Comparison of ENCODE assay signal across 9 mouse cellular contexts in the genomic region with DNA sequence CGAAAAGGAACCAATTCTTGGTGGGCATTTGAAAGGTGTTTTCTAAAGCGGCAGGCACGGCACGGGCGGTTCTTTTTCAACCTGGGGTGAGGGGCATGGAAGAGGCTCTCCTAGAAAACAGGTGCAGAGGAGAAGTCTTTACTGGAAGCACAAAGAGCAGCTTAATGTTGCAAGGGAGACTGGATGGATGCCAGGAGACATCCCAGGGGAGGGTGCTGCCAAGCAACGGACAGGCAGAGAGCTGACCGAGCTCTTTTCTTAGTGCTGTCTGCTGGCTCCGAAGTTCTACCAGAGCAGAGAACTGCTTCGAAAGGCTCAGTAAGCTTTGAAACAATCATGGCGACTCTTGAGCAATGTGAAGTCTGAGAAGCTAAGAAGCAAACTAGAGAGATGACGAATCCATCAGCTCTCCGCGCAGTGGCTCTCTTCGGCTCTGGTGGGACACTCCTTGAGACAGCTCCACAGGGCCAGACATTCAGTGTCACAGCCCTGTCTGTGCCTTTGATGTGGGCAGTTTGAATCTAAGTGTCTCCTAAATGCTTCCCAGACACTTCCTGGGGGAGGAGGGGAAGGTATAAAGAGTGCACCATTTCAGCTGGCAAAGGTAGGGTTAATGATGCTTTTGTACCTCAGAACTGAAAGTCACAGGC. TPM values are rescaled to one million over a fixed set of nuclear protein-coding genes. Genes with fewer than 3 reads are reported as not detected.
A peak's percentile ranks its signal among the peaks of the same experiment; 100 is the strongest.
DNase-seq lines count a peak whose midpoint lies in the region; ATAC-seq and TF ChIP-seq lines count a peak whose summit lies in the region.
"Had no signal": no experiment of that assay in that cellular context is flagged by ENCODE, and none has a peak within 500 bp of the region (broad histone marks: within the 10 kb centered on the region; RNA-seq: fewer than 3 reads in every experiment).

No protein-coding gene starts in this region.

- H3K9me3 ChIP-seq in liver, embryonic 12.5 days (replicated peaks) = no peaks in the 10 kb centered on the region
- H3K9me3 ChIP-seq in heart, embryonic 10.5 days = no peaks in the 10 kb centered on the region
- H3K9me3 ChIP-seq in kidney, embryonic 14.5 days (ENCODE audit: control insufficient read depth, low read length) = no peaks in the 10 kb centered on the region
- H3K9me3 ChIP-seq in midbrain, embryonic 10.5 days (replicated peaks) = no peaks in the 10 kb centered on the region
- H3K9me3 ChIP-seq: liver, embryonic 13.5 days had no signal

- DNase-seq in liver = peak; percentile 36
- DNase-seq in heart, embryonic 10.5 days (ENCODE audit: low spot score) = peak; percentile 70
- no peak for DNase-seq in midbrain, embryonic 10.5 days (ENCODE audit: low spot score)
- no peak for DNase-seq in embryo, embryonic 9.5 days (ENCODE audit: extremely low spot score)
- DNase-seq: liver, embryonic 13.5 days had no signal

- H3K4me2 ChIP-seq in liver, embryonic 12.5 days = no peak overlapping the region
- peak overlapping the region; percentile 19; the same call in 1 of the 2 replicates for H3K4me2 ChIP-seq in kidney, embryonic 14.5 days (replicated peaks; ENCODE audit: low read depth, low read length)
- H3K4me2 ChIP-seq: liver, embryonic 13.5 days had no signal

- H3K4me1 ChIP-seq in liver, embryonic 12.5 days = 0 out of 2 replicates have a peak, but pooled peaks cover 1% of the 10 kb centered on the region
- peaks cover 11% of the 10 kb centered on the region for H3K4me1 ChIP-seq in cortical plate, adult 2 months (ENCODE audit: control insufficient read depth, insufficient read depth, low read length)
- H3K4me1 ChIP-seq in heart, embryonic 10.5 days = peaks cover 34% of the 10 kb centered on the region
- peaks cover 3% of the 10 kb centered on the region; the same call in 1 of the 2 replicates for H3K4me1 ChIP-seq in kidney, embryonic 14.5 days (ENCODE audit: control insufficient read depth, insufficient read depth, low read length)
- H3K4me1 ChIP-seq in midbrain, embryonic 10.5 days = peaks cover 67% of the 10 kb centered on the region
- H3K4me1 ChIP-seq in testis, adult 2 months (ENCODE audit: control insufficient read depth, insufficient read depth, low read length) = peaks cover 3% of the 10 kb centered on the region

- TF ChIP-seq POLR2A in cortical plate, adult 2 months (IDR thresholded peaks at IDR 0.05; ENCODE audit: extremely low read depth, insufficient read depth, low read length) = no peak
- TF ChIP-seq POLR2A in testis, adult 2 months (IDR thresholded peaks at IDR 0.05; ENCODE audit: control insufficient read depth, low read depth, low read length) = peak; percentile 42; the same call in 1 of the 2 replicates

- no peak for TF ChIP-seq CTCF in cortical plate, adult 2 months (IDR thresholded peaks at IDR 0.05; ENCODE audit: extremely low read depth, insufficient read depth, low read length)
- TF ChIP-seq CTCF in testis, adult 2 months (IDR thresholded peaks at IDR 0.05; ENCODE audit: control insufficient read depth, insufficient read depth, insufficient replicate concordance, low read depth, low read length) = no peak

- no peaks in the 10 kb centered on the region for H3K36me3 ChIP-seq in liver, embryonic 12.5 days
- H3K36me3 ChIP-seq in heart, embryonic 10.5 days = no peaks in the 10 kb centered on the region
- no peaks in the 10 kb centered on the region for H3K36me3 ChIP-seq in kidney, embryonic 14.5 days (ENCODE audit: control insufficient read depth, insufficient read depth, low read length)
- H3K36me3 ChIP-seq in midbrain, embryonic 10.5 days = no peaks in the 10 kb centered on the region
- no peaks in the 10 kb centered on the region for H3K36me3 ChIP-seq in testis, adult 2 months (ENCODE audit: control insufficient read depth, insufficient read depth, low read length)
- H3K36me3 ChIP-seq: liver, embryonic 13.5 days had no signal

- 0 out of 2 replicates have a peak, but pooled peaks cover 4% of the 10 kb centered on the region for H3K27me3 ChIP-seq in liver, embryonic 12.5 days (replicated peaks)
- H3K27me3 ChIP-seq in heart, embryonic 10.5 days (ENCODE audit: insufficient read depth, poor library complexity, severe bottlenecking) = no peaks in the 10 kb centered on the region
- H3K27me3 ChIP-seq in kidney, embryonic 14.5 days (ENCODE audit: control insufficient read depth, insufficient read depth, low read length) = no peaks in the 10 kb centered on the region
- H3K27me3 ChIP-seq in midbrain, embryonic 10.5 days (ENCODE audit: low read depth, poor library complexity, severe bottlenecking) = peaks cover 10% of the 10 kb centered on the region; the same call in 1 of the 2 replicates
- no peaks in the 10 kb centered on the region for H3K27me3 ChIP-seq in testis, adult 2 months (ENCODE audit: control insufficient read depth, insufficient read depth, low read length)

- no peak for ATAC-seq in liver, embryonic 12.5 days
- no peak for ATAC-seq in kidney, embryonic 14.5 days (ENCODE audit: low FRiP score, low TSS enrichment)

- H3K9ac ChIP-seq in liver, embryonic 12.5 days = no peak overlapping the region
- no peak overlapping the region for H3K9ac ChIP-seq in kidney, embryonic 14.5 days (ENCODE audit: low read depth, low read length)
- H3K9ac ChIP-seq: liver, embryonic 13.5 days had no signal

- H3K4me3 ChIP-seq in liver, embryonic 12.5 days = no peak overlapping the region
- no peak overlapping the region for H3K4me3 ChIP-seq in cortical plate, adult 2 months (ENCODE audit: insufficient read depth, low read length)
- 0 out of 2 replicates have a peak overlapping the region, but pooled peaks have one; percentile 18 for H3K4me3 ChIP-seq in heart, embryonic 10.5 days
- H3K4me3 ChIP-seq in kidney, embryonic 14.5 days (ENCODE audit: low read length) = no peak overlapping the region
- peak overlapping the region; percentile 7; the same call in 1 of the 2 replicates for H3K4me3 ChIP-seq in midbrain, embryonic 10.5 days
- H3K4me3 ChIP-seq in testis, adult 2 months (ENCODE audit: control insufficient read depth, low read depth, low read length) = no peak overlapping the region
- H3K4me3 ChIP-seq: liver, embryonic 13.5 days had no signal

- no peak overlapping the region for H3K27ac ChIP-seq in liver, embryonic 12.5 days
- H3K27ac ChIP-seq in cortical plate, adult 2 months (ENCODE audit: insufficient read depth, low read length) = peak overlapping the region; percentile 79
- H3K27ac ChIP-seq in heart, embryonic 10.5 days = peak overlapping the region; percentile 70
- H3K27ac ChIP-seq in kidney, embryonic 14.5 days (ENCODE audit: low read depth, low read length) = no peak overlapping the region
- H3K27ac ChIP-seq in midbrain, embryonic 10.5 days (replicated peaks) = peak overlapping the region; percentile 67
- peak overlapping the region; percentile 76 for H3K27ac ChIP-seq in testis, adult 2 months (ENCODE audit: control insufficient read depth, insufficient read depth, low read depth, low read length)
- H3K27ac ChIP-seq: liver, embryonic 13.5 days had no signal

- WGBS in liver, embryonic 12.5 days (ENCODE audit: insufficient replicate concordance) = 76% methylated on average over 14 of the region's 14 CpGs
- 71% methylated on average over 14 of the region's 14 CpGs for WGBS in heart, embryonic 10.5 days
- WGBS in kidney, embryonic 14.5 days = 51% methylated on average over 14 of the region's 14 CpGs
- 69% methylated on average over 14 of the region's 14 CpGs for WGBS in midbrain, embryonic 10.5 days

RNA-seq across cellular contexts. Expression of gene Tuba1a, which starts 24.4 kb away (rescaled TPM):
- polyA plus RNA-seq in liver, embryonic 12.5 days (2016; fragmentation: Nextera tagmentation; extraction: Ambion mirVana) = 180 and 181 TPM in 2 replicates
- polyA plus RNA-seq in cortical plate, adult 2 months (2012; rRNA removed) = 1,321 and 1,512 TPM in 2 replicates
- polyA plus RNA-seq in heart, embryonic 10.5 days (2016; fragmentation: Nextera tagmentation; extraction: Ambion mirVana) = 1,319 and 1,394 TPM in 2 replicates
- 891 and 921 TPM in 2 replicates for polyA plus RNA-seq in kidney, embryonic 14.5 days (2014; fragmentation: Nextera tagmentation; extraction: Ambion mirVana)
- 4,467 and 6,520 TPM in 2 replicates for polyA plus RNA-seq in midbrain, embryonic 10.5 days (2016; fragmentation: Nextera tagmentation; extraction: Ambion mirVana)
- polyA plus RNA-seq in testis, adult 2 months (2012; rRNA removed) = 77.2 and 93.1 TPM in 2 replicates

RNA-seq across cellular contexts. Expression of gene Gm49450, which starts 24.5 kb away (rescaled TPM):
- polyA plus RNA-seq in liver, embryonic 12.5 days (2016; fragmentation: Nextera tagmentation; extraction: Ambion mirVana) = not detected in 2 replicates
- 0.35 and 0.55 TPM in 2 replicates for polyA plus RNA-seq in cortical plate, adult 2 months (2012; rRNA removed)
- not detected in 2 replicates for polyA plus RNA-seq in heart, embryonic 10.5 days (2016; fragmentation: Nextera tagmentation; extraction: Ambion mirVana)
- not detected in 2 replicates for polyA plus RNA-seq in kidney, embryonic 14.5 days (2014; fragmentation: Nextera tagmentation; extraction: Ambion mirVana)
- polyA plus RNA-seq in midbrain, embryonic 10.5 days (2016; fragmentation: Nextera tagmentation; extraction: Ambion mirVana) = not detected in 2 replicates
- polyA plus RNA-seq in testis, adult 2 months (2012; rRNA removed) = 2.3 and 2.4 TPM in 2 replicates
- polyA plus RNA-seq: liver, embryonic 13.5 days had no signal

RNA-seq across cellular contexts. Expression of gene Tuba1b, which starts 43.5 kb away (rescaled TPM):
- 1,333 and 1,388 TPM in 2 replicates for polyA plus RNA-seq in liver, embryonic 12.5 days (2016; fragmentation: Nextera tagmentation; extraction: Ambion mirVana)
- polyA plus RNA-seq in cortical plate, adult 2 months (2012; rRNA removed) = 1,160 and 1,231 TPM in 2 replicates
- polyA plus RNA-seq in heart, embryonic 10.5 days (2016; fragmentation: Nextera tagmentation; extraction: Ambion mirVana) = 1,935 and 2,007 TPM in 2 replicates
- 1,971 and 2,088 TPM in 2 replicates for polyA plus RNA-seq in kidney, embryonic 14.5 days (2014; fragmentation: Nextera tagmentation; extraction: Ambion mirVana)
- 2,448 and 2,588 TPM in 2 replicates for polyA plus RNA-seq in midbrain, embryonic 10.5 days (2016; fragmentation: Nextera tagmentation; extraction: Ambion mirVana)
- 124 and 148 TPM in 2 replicates for polyA plus RNA-seq in testis, adult 2 months (2012; rRNA removed)

RNA-seq across cellular contexts. Expression of gene Tuba1c, which starts 51.8 kb away (rescaled TPM):
- 242 and 244 TPM in 2 replicates for polyA plus RNA-seq in liver, embryonic 12.5 days (2016; fragmentation: Nextera tagmentation; extraction: Ambion mirVana)
- 5.5 and 7.1 TPM in 2 replicates for polyA plus RNA-seq in cortical plate, adult 2 months (2012; rRNA removed)
- 172 and 183 TPM in 2 replicates for polyA plus RNA-seq in heart, embryonic 10.5 days (2016; fragmentation: Nextera tagmentation; extraction: Ambion mirVana)
- 187 and 196 TPM in 2 replicates for polyA plus RNA-seq in kidney, embryonic 14.5 days (2014; fragmentation: Nextera tagmentation; extraction: Ambion mirVana)
- 118 and 129 TPM in 2 replicates for polyA plus RNA-seq in midbrain, embryonic 10.5 days (2016; fragmentation: Nextera tagmentation; extraction: Ambion mirVana)
- polyA plus RNA-seq in testis, adult 2 months (2012; rRNA removed) = 223 and 227 TPM in 2 replicates

RNA-seq across cellular contexts. Expression of gene Lmbr1l, which starts 59.9 kb away (rescaled TPM):
- 4.4 and 4.6 TPM in 2 replicates for polyA plus RNA-seq in liver, embryonic 12.5 days (2016; fragmentation: Nextera tagmentation; extraction: Ambion mirVana)
- polyA plus RNA-seq in cortical plate, adult 2 months (2012; rRNA removed) = 24.7 and 27.1 TPM in 2 replicates
- 14.9 and 20.2 TPM in 2 replicates for polyA plus RNA-seq in heart, embryonic 10.5 days (2016; fragmentation: Nextera tagmentation; extraction: Ambion mirVana)
- 5.5 and 8.6 TPM in 2 replicates for polyA plus RNA-seq in kidney, embryonic 14.5 days (2014; fragmentation: Nextera tagmentation; extraction: Ambion mirVana)
- polyA plus RNA-seq in midbrain, embryonic 10.5 days (2016; fragmentation: Nextera tagmentation; extraction: Ambion mirVana) = 24.7 and 28.6 TPM in 2 replicates
- polyA plus RNA-seq in testis, adult 2 months (2012; rRNA removed) = 478 and 581 TPM in 2 replicates

Comparison
In these comparisons a context has a peak if more than half of its experiments do, and no peak if none do; other contexts are left out.
1. DNase-seq: peak in liver (single experiment) and heart, embryonic 10.5 days (single experiment); none in midbrain, embryonic 10.5 days (single experiment) and embryo, embryonic 9.5 days (single experiment).
2. H3K27ac ChIP-seq: peak in cortical plate, adult 2 months (single experiment), heart, embryonic 10.5 days (single experiment), midbrain, embryonic 10.5 days (single experiment) and testis, adult 2 months (single experiment); none in liver, embryonic 12.5 days (single experiment) and kidney, embryonic 14.5 days (single experiment).
3. H3K4me3 ChIP-seq: peak in heart, embryonic 10.5 days (single experiment) and midbrain, embryonic 10.5 days (single experiment); none in liver, embryonic 12.5 days (single experiment), cortical plate, adult 2 months (single experiment), kidney, embryonic 14.5 days (single experiment) and testis, adult 2 months (single experiment).